Mouse (Mus musculus): ENCODE measurements around the gene Usp21. TPM values are rescaled to one million over a fixed set of nuclear protein-coding genes. Genes with fewer than 3 reads are reported as not detected.
"Not testable (repeated sequence)": the region's sequence is repeated elsewhere in the genome, so short reads cannot be mapped to it uniquely, and the experiment has no call there.

The Usp21 gene
- polyA plus RNA-seq (2014; fragmentation: Nextera tagmentation; extraction: Ambion mirVana): 63.0 and 68.1 TPM in 2 replicates

GRCm38 (mm10) chr1:171287136-171288081 lies at the start of gene Usp21:
Usp21 (minus strand) TSS chr1:171287991.
- no peaks in the 10 kb centered on the region for H3K27me3 ChIP-seq (replicated peaks; ENCODE audit: control insufficient read depth, insufficient read depth, low read length)
- DNase-seq (ENCODE audit: low spot score): peak; percentile 91
- H3K9ac ChIP-seq (ENCODE audit: low read length): peak within 1 kb of the TSS; percentile 98
- WGBS: under 1% methylated on average over 49 of the region's 49 CpGs
- H3K4me3 ChIP-seq (ENCODE audit: low read depth, low read length): peak within 1 kb of the TSS; percentile 93
- H3K4me2 ChIP-seq (ENCODE audit: low read length): peak within 1 kb of the TSS; percentile 82
- no peaks in the 10 kb centered on the region for H3K9me3 ChIP-seq (ENCODE audit: control insufficient read depth, low read length)
- peaks cover 59% of the 10 kb centered on the region for H3K36me3 ChIP-seq (ENCODE audit: control insufficient read depth, insufficient read depth, low read length)
- H3K27ac ChIP-seq (ENCODE audit: low read depth): peak within 1 kb of the TSS; percentile 87
- peaks cover 5% of the 10 kb centered on the region for H3K4me1 ChIP-seq (replicated peaks; ENCODE audit: control insufficient read depth, insufficient read depth, low read length)
- ATAC-seq (replicated peaks; ENCODE audit: low FRiP score, low TSS enrichment, low read depth): peak; percentile 91

- 0% methylated on average over 4 of the region's 4 CpGs for WGBS
- Histone ChIP-seq H3K4me3 (ENCODE audit: low read depth, low read length) (peak overlapping the region; percentile 76), H3K27me3 (replicated peaks; ENCODE audit: control insufficient read depth, insufficient read depth, low read length) (no peaks in the 10 kb centered on the region), H3K9ac (ENCODE audit: low read length) (peak overlapping the region; percentile 93), H3K4me1 (replicated peaks; ENCODE audit: control insufficient read depth, insufficient read depth, low read length) (peaks cover 19% of the 10 kb centered on the region; the same call in 1 of the 2 replicates), H3K4me2 (ENCODE audit: low read length) (peak overlapping the region; percentile 89), H3K9me3 (ENCODE audit: control insufficient read depth, low read length) (no peaks in the 10 kb centered on the region), H3K27ac (ENCODE audit: low read depth) (peak overlapping the region; percentile 99), H3K36me3 (ENCODE audit: control insufficient read depth, insufficient read depth, low read length) (peaks cover 17% of the 10 kb centered on the region)
- ATAC-seq (replicated peaks; ENCODE audit: low FRiP score, low TSS enrichment, low read depth): no peak
- no peak for DNase-seq (ENCODE audit: low spot score)
Measured at GRCm38 (mm10) chr1:171330216-171330560, 42.4 kb upstream of the Usp21 start.

GRCm38 (mm10) chr1:171329433-171330215 lies 41.8 kb upstream of the Usp21 start:
- ATAC-seq (replicated peaks; ENCODE audit: low FRiP score, low TSS enrichment, low read depth) (peak; percentile 92), DNase-seq (ENCODE audit: low spot score) (no peak)
- Histone ChIP-seq H3K36me3 (ENCODE audit: control insufficient read depth, insufficient read depth, low read length) (peaks cover 13% of the 10 kb centered on the region), H3K4me2 (ENCODE audit: low read length) (peak overlapping the region; percentile 89), H3K9ac (ENCODE audit: low read length) (peak overlapping the region; percentile 93), H3K27me3 (replicated peaks; ENCODE audit: control insufficient read depth, insufficient read depth, low read length) (no peaks in the 10 kb centered on the region), H3K4me1 (replicated peaks; ENCODE audit: control insufficient read depth, insufficient read depth, low read length) (peaks cover 19% of the 10 kb centered on the region; the same call in 1 of the 2 replicates), H3K27ac (ENCODE audit: low read depth) (peak overlapping the region; percentile 99), H3K4me3 (ENCODE audit: low read depth, low read length) (peak overlapping the region; percentile 76), H3K9me3 (ENCODE audit: control insufficient read depth, low read length) (no peaks in the 10 kb centered on the region)
- 1% methylated on average over 51 of the region's 61 CpGs for WGBS

- peaks cover 19% of the 10 kb centered on the region; the same call in 1 of the 2 replicates for H3K4me1 ChIP-seq (replicated peaks; ENCODE audit: control insufficient read depth, insufficient read depth, low read length)
- H3K4me2 ChIP-seq (ENCODE audit: low read length): peak within 1 kb of the TSS; percentile 89
- H3K36me3 ChIP-seq (ENCODE audit: control insufficient read depth, insufficient read depth, low read length): peaks cover 13% of the 10 kb centered on the region
- WGBS: under 1% methylated on average over 48 of the region's 48 CpGs
- no peaks in the 10 kb centered on the region for H3K27me3 ChIP-seq (replicated peaks; ENCODE audit: control insufficient read depth, insufficient read depth, low read length)
- H3K9me3 ChIP-seq (ENCODE audit: control insufficient read depth, low read length): no peaks in the 10 kb centered on the region
- DNase-seq (ENCODE audit: low spot score): peak; percentile 95
- ATAC-seq (replicated peaks; ENCODE audit: low FRiP score, low TSS enrichment, low read depth): peak; percentile 91
- peak within 1 kb of the TSS; percentile 93 for H3K9ac ChIP-seq (ENCODE audit: low read length)
- peak within 1 kb of the TSS; percentile 99 for H3K27ac ChIP-seq (ENCODE audit: low read depth)
- H3K4me3 ChIP-seq (ENCODE audit: low read depth, low read length): peak within 1 kb of the TSS; percentile 76
Measured at GRCm38 (mm10) chr1:171328839-171329432, 41.1 kb upstream of the Usp21 start, which contains the start of gene Dedd. Dedd (plus strand) TSS chr1:171329145.

GRCm38 (mm10) chr1:171328244-171328643 lies 40.5 kb upstream of the Usp21 start:
- H3K4me2 ChIP-seq (ENCODE audit: low read length): peak overlapping the region; percentile 89
- peaks cover 7% of the 10 kb centered on the region for H3K36me3 ChIP-seq (ENCODE audit: control insufficient read depth, insufficient read depth, low read length)
- peak overlapping the region; percentile 93 for H3K9ac ChIP-seq (ENCODE audit: low read length)
- H3K27ac ChIP-seq (ENCODE audit: low read depth): peak overlapping the region; percentile 99
- no peaks in the 10 kb centered on the region for H3K9me3 ChIP-seq (ENCODE audit: control insufficient read depth, low read length)
- peaks cover 19% of the 10 kb centered on the region; the same call in 1 of the 2 replicates for H3K4me1 ChIP-seq (replicated peaks; ENCODE audit: control insufficient read depth, insufficient read depth, low read length)
- no peaks in the 10 kb centered on the region for H3K27me3 ChIP-seq (replicated peaks; ENCODE audit: control insufficient read depth, insufficient read depth, low read length)
- ATAC-seq (replicated peaks; ENCODE audit: low FRiP score, low TSS enrichment, low read depth) (no peak), DNase-seq (ENCODE audit: low spot score) (peak; percentile 63)
- WGBS: 22% methylated on average over 9 of the region's 9 CpGs
- H3K4me3 ChIP-seq (ENCODE audit: low read depth, low read length): peak overlapping the region; percentile 76

- peaks cover 19% of the 10 kb centered on the region; the same call in 1 of the 2 replicates for H3K4me1 ChIP-seq (replicated peaks; ENCODE audit: control insufficient read depth, insufficient read depth, low read length)
- H3K9ac ChIP-seq (ENCODE audit: low read length); H3K4me2 ChIP-seq (ENCODE audit: low read length); DNase-seq (ENCODE audit: low spot score); H3K27ac ChIP-seq (ENCODE audit: low read depth); H3K27me3 ChIP-seq (replicated peaks; ENCODE audit: control insufficient read depth, insufficient read depth, low read length); H3K36me3 ChIP-seq (ENCODE audit: control insufficient read depth, insufficient read depth, low read length); H3K9me3 ChIP-seq (ENCODE audit: control insufficient read depth, low read length); ATAC-seq (replicated peaks; ENCODE audit: low FRiP score, low TSS enrichment, low read depth); H3K4me3 ChIP-seq (ENCODE audit: low read depth, low read length): not testable (repeated sequence)
- WGBS: 94% methylated on average over 3 of the region's 4 CpGs
Measured at GRCm38 (mm10) chr1:171326588-171326987, 38.8 kb upstream of the Usp21 start.

- Histone ChIP-seq H3K9me3 (ENCODE audit: control insufficient read depth, low read length) (no peaks in the 10 kb centered on the region), H3K9ac (ENCODE audit: low read length) (no peak overlapping the region), H3K4me3 (ENCODE audit: low read depth, low read length) (no peak overlapping the region), H3K27me3 (replicated peaks; ENCODE audit: control insufficient read depth, insufficient read depth, low read length) (no peaks in the 10 kb centered on the region), H3K4me1 (replicated peaks; ENCODE audit: control insufficient read depth, insufficient read depth, low read length) (peaks cover 13% of the 10 kb centered on the region; the same call in 1 of the 2 replicates), H3K27ac (ENCODE audit: low read depth) (no peak overlapping the region), H3K4me2 (ENCODE audit: low read length) (no peak overlapping the region), H3K36me3 (ENCODE audit: control insufficient read depth, insufficient read depth, low read length) (no peaks in the 10 kb centered on the region)
- no peak for ATAC-seq (replicated peaks; ENCODE audit: low FRiP score, low TSS enrichment, low read depth)
- WGBS: 84% methylated on average over 2 of the region's 2 CpGs
- no peak for DNase-seq (ENCODE audit: low spot score)
Measured at GRCm38 (mm10) chr1:171325571-171325970, 37.8 kb upstream of the Usp21 start.

- H3K27ac ChIP-seq (ENCODE audit: low read depth): no peak overlapping the region
- no peak overlapping the region for H3K4me3 ChIP-seq (ENCODE audit: low read depth, low read length)
- no peaks in the 10 kb centered on the region for H3K27me3 ChIP-seq (replicated peaks; ENCODE audit: control insufficient read depth, insufficient read depth, low read length)
- H3K4me1 ChIP-seq (replicated peaks; ENCODE audit: control insufficient read depth, insufficient read depth, low read length): no peaks in the 10 kb centered on the region
- H3K9ac ChIP-seq (ENCODE audit: low read length): no peak overlapping the region
- no peaks in the 10 kb centered on the region for H3K9me3 ChIP-seq (ENCODE audit: control insufficient read depth, low read length)
- DNase-seq (ENCODE audit: low spot score) (no peak), ATAC-seq (replicated peaks; ENCODE audit: low FRiP score, low TSS enrichment, low read depth) (no peak; the same call in 1 of the 2 replicates)
- H3K36me3 ChIP-seq (ENCODE audit: control insufficient read depth, insufficient read depth, low read length): no peaks in the 10 kb centered on the region
- WGBS: 67% methylated on average over 1 of the region's 1 CpGs
- H3K4me2 ChIP-seq (ENCODE audit: low read length): no peak overlapping the region
Measured at GRCm38 (mm10) chr1:171322012-171322411, 34.2 kb upstream of the Usp21 start.
